Mouse (Mus musculus): ENCODE data around the gene Hmgn3. TPM values are rescaled to one million over a fixed set of nuclear protein-coding genes. Genes with fewer than 3 reads are reported as not detected.

Gene Hmgn3
- polyA plus RNA-seq, 1 experiment from 2014 or later, result 154 TPM

GRCm38 (mm10) chr9:83082296-83082695 is 64.2 kb downstream of the Hmgn3 start:
- 60% methylated on average over 6 of the region's 6 CpGs for WGBS
- Histone ChIP-seq H3K9me3 (ENCODE audit: control insufficient read depth, low read length) (no peaks in the 10 kb centered on the region), H3K4me2 (no peak overlapping the region), H3K27me3 (ENCODE audit: control insufficient read depth, insufficient read depth, low read length) (no peaks in the 10 kb centered on the region), H3K4me1 (ENCODE audit: control insufficient read depth, insufficient read depth, low read length) (no peaks in the 10 kb centered on the region), H3K4me3 (ENCODE audit: low read depth, low read length) (no peak overlapping the region), H3K9ac (ENCODE audit: low read length) (no peak overlapping the region), H3K27ac (ENCODE audit: low read depth, low read length) (no peak overlapping the region), H3K36me3 (ENCODE audit: control insufficient read depth, insufficient read depth, low read length) (no peaks in the 10 kb centered on the region)
- DNase-seq (ENCODE audit: low spot score, missing footprints), result no peak
- no peak for ATAC-seq (ENCODE audit: low FRiP score)

- Histone ChIP-seq H3K9ac (ENCODE audit: low read length) (no peak overlapping the region), H3K9me3 (ENCODE audit: control insufficient read depth, low read length) (no peaks in the 10 kb centered on the region), H3K4me2 (no peak overlapping the region), H3K27ac (ENCODE audit: low read depth, low read length) (no peak overlapping the region), H3K27me3 (ENCODE audit: control insufficient read depth, insufficient read depth, low read length) (no peaks in the 10 kb centered on the region), H3K4me3 (ENCODE audit: low read depth, low read length) (no peak overlapping the region), H3K36me3 (ENCODE audit: control insufficient read depth, insufficient read depth, low read length) (no peaks in the 10 kb centered on the region), H3K4me1 (ENCODE audit: control insufficient read depth, insufficient read depth, low read length) (no peaks in the 10 kb centered on the region)
- DNase-seq (ENCODE audit: low spot score, missing footprints) (no peak), ATAC-seq (ENCODE audit: low FRiP score) (no peak)
- 94% methylated on average over 3 of the region's 3 CpGs for WGBS
Observed at GRCm38 (mm10) chr9:83079724-83080123, 66.8 kb downstream of the Hmgn3 start.

DNA sequence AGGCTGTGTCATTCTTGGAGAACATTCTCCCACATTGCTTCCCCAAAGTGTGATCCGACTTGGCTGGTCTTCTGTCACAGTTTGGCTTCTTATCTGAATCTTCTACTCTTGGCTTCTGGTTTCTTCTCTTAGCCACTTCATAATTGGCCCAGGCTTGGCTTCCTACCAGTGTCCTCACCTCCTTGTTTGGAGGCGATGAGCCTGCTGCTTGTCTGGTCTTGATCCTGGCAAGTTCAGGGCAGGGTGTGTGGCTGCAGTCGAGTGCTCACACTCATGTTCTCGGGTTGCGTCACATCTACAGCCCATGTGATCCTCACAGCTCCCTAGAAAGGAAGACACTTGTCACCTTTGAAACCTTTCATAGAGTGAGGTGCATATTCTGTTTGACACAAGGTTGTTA is 78.2 kb downstream of the Hmgn3 start:
- no peak overlapping the region for H3K4me3 ChIP-seq (ENCODE audit: low read depth, low read length)
- no peaks in the 10 kb centered on the region for H3K4me1 ChIP-seq (ENCODE audit: control insufficient read depth, insufficient read depth, low read length)
- DNase-seq (ENCODE audit: low spot score, missing footprints), result no peak
- H3K9me3 ChIP-seq (ENCODE audit: control insufficient read depth, low read length), result no peaks in the 10 kb centered on the region
- no peak for ATAC-seq (ENCODE audit: low FRiP score)
- 91% methylated on average over 5 of the region's 5 CpGs for WGBS
- no peaks in the 10 kb centered on the region for H3K36me3 ChIP-seq (ENCODE audit: control insufficient read depth, insufficient read depth, low read length)
- no peaks in the 10 kb centered on the region for H3K27me3 ChIP-seq (ENCODE audit: control insufficient read depth, insufficient read depth, low read length)
- H3K4me2 ChIP-seq, result no peak overlapping the region
- no peak overlapping the region for H3K9ac ChIP-seq (ENCODE audit: low read length)
- no peak overlapping the region for H3K27ac ChIP-seq (ENCODE audit: low read depth, low read length)

- Histone ChIP-seq H3K9ac (ENCODE audit: low read length) (no peak overlapping the region), H3K36me3 (ENCODE audit: control insufficient read depth, insufficient read depth, low read length) (no peaks in the 10 kb centered on the region), H3K27ac (ENCODE audit: low read depth, low read length) (no peak overlapping the region), H3K4me1 (ENCODE audit: control insufficient read depth, insufficient read depth, low read length) (no peaks in the 10 kb centered on the region), H3K4me2 (no peak overlapping the region), H3K27me3 (ENCODE audit: control insufficient read depth, insufficient read depth, low read length) (no peaks in the 10 kb centered on the region), H3K4me3 (ENCODE audit: low read depth, low read length) (no peak overlapping the region), H3K9me3 (ENCODE audit: control insufficient read depth, low read length) (no peaks in the 10 kb centered on the region)
- whole genome bisulfite sequencing, result 77% methylated on average over 11 of the region's 11 CpGs
- 0 out of 2 replicates have a peak, but pooled peaks have one; percentile 16 for ATAC-seq (ENCODE audit: low FRiP score)
- peak; percentile 84 for DNase-seq (ENCODE audit: low spot score, missing footprints)
Observed at GRCm38 (mm10) chr9:83061289-83061688, 85.2 kb downstream of the Hmgn3 start.

Other genes with a start within 250 kb of the Hmgn3 start
- 136 and 150 TPM in 2 replicates for gene Phip, start 171.2 kb downstream of the Hmgn3 start, polyA plus RNA-seq (2014; fragmentation: Nextera tagmentation; extraction: Ambion mirVana)